Mouse (Mus musculus): ENCODE results near the gene Olfr266.

DNA sequence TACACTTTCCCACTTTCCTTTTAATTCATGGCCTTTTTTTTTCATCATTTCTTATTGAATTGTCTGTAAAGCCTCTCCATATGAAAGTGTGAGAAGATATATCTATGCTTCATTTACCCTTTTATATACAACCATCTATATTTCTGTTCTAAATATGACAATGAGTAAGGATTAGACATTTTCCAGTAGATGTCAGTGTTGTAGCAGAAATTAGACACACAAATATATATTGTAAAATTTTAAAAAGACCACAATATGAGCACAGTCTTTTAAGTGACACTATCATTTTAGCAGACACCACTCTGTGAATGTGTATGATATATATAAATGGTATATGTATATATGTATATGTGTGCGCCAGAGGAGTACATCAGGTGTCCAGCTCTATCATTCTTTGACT is 54.3 kb downstream of the Olfr266 start:
- TF ChIP-seq CTCF (IDR thresholded peaks at IDR 0.05; ENCODE audit: borderline replicate concordance, extremely low read depth, insufficient read depth, insufficient read length), result no peak
- TF ChIP-seq POLR2A (IDR thresholded peaks at IDR 0.05; ENCODE audit: borderline replicate concordance, extremely low read depth, insufficient read depth, insufficient read length, poor library complexity, severe bottlenecking), result no peak
